Mouse (Mus musculus) gastrocnemius, postnatal 10 days (tissue): Measurements from ENCODE around the gene Gm11077. TPM values are rescaled to one million over a fixed set of nuclear protein-coding genes. Genes with fewer than 3 reads are reported as not detected.
A peak's percentile ranks its signal among the peaks of the same experiment; 100 is the strongest.

ENCODE experiments used
- DNase-seq: peaks from one replicate; pipeline ENCODE4 v3.0.0; 2021; ENCODE audit warnings: mixed read lengths
- long read RNA-seq, 2 experiments: library from polyadenylated mRNA; stranded (forward); transcript quantifications; one replicate each; pipeline ENCODE4 v2.0.0; 2021
- total RNA-seq, 2 experiments: library from RNA; stranded (reverse); gene quantifications; 2 replicates each; pipeline ENCODE4 v1.2.3; 2021

The Gm11077 gene
- total RNA-seq, result not detected
- long read RNA-seq, experiment 1, result 0 reads
- long read RNA-seq, experiment 2, result 0 reads

GRCm38 (mm10) chr6:140729272-140729671 lies at the start of gene Gm11077:
Gene Gm11077 (plus strand): TSS chr6:140729284.
- DNase-seq, result no peak

DNA sequence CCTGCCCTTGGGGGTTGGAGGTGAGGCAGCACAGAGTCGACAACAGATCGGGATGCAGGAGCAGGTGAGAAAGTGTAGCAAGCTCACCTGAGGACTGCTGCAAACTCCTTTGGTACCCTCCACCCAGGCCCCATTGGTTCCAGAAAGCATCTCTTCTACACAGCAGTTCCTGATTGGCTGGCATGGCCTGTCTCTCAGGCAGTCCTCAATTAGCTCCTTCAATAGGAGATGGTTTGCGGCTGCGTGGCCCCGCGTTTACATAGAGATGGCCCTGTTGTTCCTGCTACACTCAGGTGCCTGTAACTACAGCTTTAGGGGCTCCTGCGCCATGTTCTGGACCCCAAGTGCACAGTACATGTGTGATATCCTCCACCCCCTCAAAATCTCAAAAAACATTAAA lies 48.4 kb upstream of the Gm11077 start:
- DNase-seq, result no peak

GRCm38 (mm10) chr6:140682829-140683228 lies 46.3 kb upstream of the Gm11077 start:
- DNase-seq, result no peak

- no peak for DNase-seq
These were observed 44.7 kb upstream of the Gm11077 start for GRCm38 (mm10) chr6:140684403-140684802.

DNA sequence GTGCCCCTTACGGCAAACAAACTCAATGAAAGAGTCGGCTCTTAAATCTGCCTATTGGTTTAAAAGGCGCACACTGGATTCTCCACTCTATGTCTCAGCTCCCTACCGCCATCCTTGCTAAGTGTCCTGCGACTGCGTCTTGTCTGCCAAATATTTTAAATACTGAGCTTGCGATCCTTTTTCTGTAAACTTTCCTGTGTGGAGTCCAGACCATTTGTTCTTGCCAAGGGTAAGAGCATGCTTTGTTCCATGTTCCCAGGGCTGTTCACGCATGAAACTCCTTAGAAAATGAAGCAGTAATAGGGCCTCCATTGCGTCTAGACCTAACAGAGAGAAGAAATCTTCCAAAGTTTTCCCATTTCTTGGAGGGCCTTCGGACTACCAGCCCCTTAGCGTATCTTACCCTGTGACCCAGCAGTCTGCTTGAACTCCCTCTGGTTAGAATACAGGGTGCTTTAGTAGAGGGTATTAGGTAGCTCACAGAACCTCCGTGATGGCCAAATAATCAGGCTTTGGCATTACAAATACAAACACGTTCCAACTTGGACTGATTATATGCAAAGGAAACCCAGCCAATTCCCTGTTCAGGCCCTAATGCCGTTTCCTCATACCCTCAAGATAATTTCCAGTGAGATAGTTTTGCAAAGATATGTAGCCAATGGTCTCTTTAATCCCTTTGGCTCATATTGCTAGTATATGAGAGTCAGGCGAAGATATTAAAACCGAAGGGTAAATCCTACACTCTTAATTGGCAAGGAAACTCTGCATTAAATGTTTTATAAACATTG lies 39.3 kb upstream of the Gm11077 start:
- DNase-seq, result no peak

DNA sequence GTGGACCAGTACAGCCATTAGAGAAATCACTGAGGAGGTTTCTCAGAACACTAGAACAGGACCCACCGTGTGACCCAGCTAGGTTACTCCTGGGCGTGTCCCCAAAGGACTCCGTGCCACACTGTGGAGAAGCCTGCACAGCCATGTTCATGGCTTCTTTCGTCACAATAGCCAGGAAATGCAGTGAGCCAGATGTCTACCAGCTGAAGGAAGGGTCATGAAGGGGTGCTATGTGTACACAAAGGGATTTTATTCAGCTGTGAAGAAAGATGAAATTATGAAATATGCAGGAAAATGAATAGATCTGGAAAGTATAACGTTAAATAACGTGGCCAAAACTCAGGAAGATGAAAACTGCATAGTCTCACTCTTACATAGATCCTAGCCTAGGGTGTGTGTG lies 36.9 kb upstream of the Gm11077 start:
- no peak for DNase-seq

GRCm38 (mm10) chr6:140696192-140696879 lies 32.7 kb upstream of the Gm11077 start:
- DNase-seq, result no peak

- peak; percentile 52 for DNase-seq
These were observed 31.1 kb upstream of the Gm11077 start for GRCm38 (mm10) chr6:140697994-140698393.

GRCm38 (mm10) chr6:140698596-140698995 lies 30.5 kb upstream of the Gm11077 start:
- DNase-seq, result no peak

DNA sequence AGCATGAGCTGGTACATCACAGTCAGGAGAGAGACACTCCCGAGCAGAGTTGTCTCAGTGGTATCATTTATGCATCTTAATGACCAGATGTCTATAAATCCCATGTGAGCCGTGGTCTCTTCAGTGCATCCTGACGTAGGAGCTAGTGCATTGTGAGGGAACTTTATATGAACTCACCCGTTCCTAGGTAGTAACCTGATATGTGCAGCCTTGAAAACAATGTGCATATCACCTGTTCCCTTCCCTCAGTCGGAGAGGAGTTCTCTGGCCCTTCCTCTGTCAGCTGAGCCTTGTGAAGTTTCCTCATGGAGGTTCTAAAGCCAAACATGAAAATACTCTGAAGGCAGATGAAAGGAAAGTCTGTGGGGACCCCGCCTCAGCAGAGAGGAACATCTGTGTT lies 27.8 kb upstream of the Gm11077 start:
- no peak for DNase-seq

DNA sequence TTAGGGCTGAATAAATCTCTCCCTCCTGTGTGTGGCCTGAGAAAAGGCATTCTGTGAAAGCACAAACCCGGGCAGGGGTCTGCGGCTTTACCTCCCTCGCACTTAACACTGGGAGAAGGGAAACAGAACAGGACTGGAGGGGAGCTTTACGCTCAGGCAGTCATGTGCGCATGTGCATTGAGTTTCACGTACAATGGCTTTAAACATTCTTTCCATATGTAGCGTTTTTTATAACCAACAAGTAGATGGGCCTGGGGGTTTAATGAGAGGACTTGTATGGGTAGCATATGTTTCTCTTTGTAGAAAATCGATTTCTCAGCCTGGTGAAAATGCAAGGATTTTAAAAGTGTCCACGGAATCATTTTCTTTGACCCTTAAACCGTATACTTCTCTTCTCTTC lies 24.0 kb upstream of the Gm11077 start:
- no peak for DNase-seq

DNA sequence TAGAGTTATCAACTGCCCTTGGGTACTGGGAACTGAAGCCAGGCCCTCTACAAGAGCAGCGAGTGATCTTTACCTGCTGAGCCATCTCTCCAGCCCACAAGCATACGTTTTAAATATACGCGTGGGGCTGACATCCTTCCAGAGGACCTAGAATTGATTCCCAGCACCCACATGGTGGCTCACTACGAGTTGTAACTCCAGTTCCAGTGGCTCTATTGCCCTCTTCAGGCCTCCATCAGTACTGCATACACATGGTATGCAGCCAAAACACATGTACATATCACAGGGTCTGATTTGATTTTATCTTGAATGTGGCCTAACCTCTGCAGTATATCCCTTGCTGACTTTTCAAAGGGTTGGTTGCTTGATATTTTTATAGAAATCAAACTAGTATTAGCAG lies 23.0 kb upstream of the Gm11077 start:
- no peak for DNase-seq

- no peak for DNase-seq
These were observed 21.0 kb upstream of the Gm11077 start for GRCm38 (mm10) chr6:140708059-140708458.

- DNase-seq, result no peak
These were observed 19.5 kb upstream of the Gm11077 start for GRCm38 (mm10) chr6:140709415-140710107.

GRCm38 (mm10) chr6:140712754-140713153 lies 16.3 kb upstream of the Gm11077 start:
- peak; percentile 70 for DNase-seq

DNA sequence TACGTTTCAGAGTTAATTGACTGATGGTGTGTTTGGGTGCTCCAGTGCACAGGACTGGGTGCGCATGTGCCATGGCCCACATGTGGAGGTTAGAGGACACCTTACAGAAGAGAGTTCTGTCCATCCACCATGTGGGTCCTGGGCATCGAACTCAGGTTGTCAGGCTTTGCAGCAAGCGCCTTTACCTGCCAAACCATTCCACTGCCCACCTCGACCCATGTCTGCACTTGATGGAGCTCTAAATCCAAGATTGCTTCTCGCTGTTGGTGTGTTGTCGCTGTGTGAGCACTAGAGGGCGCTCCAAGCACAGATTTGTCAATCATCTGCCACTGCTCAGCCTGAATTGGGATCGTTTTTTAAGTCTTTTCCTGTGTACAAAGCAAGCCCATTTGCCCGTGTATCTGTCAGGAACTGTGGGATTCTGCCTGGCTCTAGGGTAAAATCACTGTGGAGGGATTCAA lies 14.1 kb upstream of the Gm11077 start:
- peak; percentile 78 for DNase-seq

DNA sequence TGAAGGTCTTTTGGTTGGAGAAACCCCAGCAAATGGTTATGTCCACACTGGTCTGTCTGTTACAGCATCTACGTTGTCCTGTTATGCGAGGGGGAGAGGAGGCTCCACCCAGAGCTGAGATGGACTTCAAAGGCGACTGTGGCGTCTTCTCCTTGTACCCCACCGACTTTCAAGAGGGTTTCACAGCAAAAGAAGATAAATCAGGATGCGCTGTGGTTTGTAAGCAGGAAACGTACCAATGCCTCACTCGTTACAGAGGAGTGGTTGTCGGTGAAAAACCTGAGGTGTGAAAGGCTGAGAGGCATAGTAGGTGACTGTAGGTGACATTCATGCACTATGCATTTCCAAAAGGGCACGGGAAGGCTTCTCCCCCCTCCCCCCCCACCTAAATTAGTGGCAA lies 7.0 kb upstream of the Gm11077 start:
- DNase-seq, result no peak

DNA sequence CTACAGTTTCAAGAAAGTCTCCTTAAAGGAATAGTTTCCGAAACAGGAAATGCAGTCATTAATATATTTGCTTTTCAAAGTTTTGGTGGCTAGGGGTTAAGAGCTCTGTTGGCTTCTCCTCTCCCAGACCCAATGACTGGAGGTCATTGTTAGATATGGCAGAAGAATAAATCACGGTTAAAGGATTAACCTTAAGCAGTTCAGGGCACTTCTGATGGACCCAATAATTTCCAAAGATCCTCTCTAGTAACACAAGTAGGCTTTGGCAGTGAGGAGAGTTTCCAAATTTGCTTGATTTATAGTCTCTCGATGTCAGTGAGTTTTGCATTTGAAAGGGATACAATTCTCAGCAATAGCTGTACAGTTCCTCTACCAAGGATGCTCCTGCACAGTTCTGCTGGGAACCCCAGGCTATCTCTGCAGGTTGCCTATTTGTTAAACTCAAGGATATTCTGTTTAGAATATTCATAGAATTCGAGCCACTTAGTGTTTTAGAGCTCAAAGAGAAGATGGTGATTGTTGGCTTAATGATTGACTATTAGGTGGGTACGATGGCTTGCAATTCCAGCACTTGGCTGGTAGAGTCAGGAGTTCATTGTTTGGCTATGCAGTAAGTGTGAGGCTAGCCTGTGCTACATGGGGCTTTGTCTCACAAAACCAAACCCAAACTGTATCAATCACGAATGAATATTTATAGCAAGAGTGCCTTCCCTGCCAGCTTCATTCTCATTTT lies 1.8 kb downstream of the Gm11077 start:
- DNase-seq, result no peak

DNA sequence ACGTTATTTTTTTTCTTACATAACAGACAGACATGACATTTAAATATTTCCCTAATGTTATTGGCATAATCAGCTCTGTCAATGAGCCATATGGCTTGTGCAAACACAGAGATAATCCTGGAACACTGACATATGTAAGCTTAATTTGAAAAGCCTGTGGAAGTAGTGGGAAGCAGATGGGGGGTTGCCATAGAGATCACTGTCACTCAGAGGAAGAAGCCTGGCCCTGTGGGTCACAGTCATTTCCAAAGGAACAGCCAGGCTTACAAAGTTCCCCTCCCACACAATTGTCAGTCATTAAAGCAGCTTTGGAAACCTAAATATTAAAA lies 2.3 kb downstream of the Gm11077 start:
- no peak for DNase-seq

- no peak for DNase-seq
These were observed 4.0 kb downstream of the Gm11077 start for GRCm38 (mm10) chr6:140732971-140733640.

DNA sequence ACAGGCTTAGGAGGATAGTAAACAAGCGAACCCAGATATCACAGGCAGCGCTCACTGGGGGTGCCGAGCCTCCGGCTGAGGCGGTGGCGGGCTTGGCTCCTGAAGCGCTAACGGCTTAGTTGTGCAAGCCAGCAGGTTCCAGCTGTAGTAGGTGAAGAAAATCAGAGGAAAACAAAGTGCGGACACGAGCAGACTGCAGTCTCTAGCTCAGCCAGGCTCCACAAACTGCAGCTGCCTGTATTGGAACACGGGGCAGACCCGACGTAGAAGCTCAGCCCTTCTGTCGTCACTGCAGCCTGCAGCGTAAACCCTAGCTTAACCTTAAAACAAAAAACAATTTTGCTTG lies 4.5 kb downstream of the Gm11077 start:
- DNase-seq, result peak; percentile 14

DNA sequence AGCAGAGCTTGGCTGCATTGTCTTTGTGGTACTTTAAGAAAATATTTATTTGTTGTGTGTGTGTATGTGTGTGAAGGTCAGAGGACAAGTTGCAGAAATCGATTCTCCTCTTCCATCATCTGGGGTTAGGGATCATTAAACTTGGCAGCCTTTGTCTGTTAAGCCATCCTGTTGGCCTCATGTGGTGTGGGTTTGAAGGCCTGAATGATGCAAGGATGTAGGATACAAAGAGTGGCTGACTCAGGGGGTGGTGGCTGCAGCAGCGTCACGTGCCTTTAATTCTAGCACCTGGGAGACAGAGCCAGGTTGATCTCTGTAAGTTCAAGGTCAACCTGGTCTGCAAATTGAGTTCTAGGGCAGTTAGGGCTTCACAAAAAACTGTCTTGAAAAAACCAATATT lies 16.5 kb downstream of the Gm11077 start:
- no peak for DNase-seq
